Mouse (Mus musculus): ENCODE results near the gene Hyal1.
"Not testable (repeated sequence)": the region's sequence is repeated elsewhere in the genome, so short reads cannot be mapped to it uniquely, and the experiment has no call there.

The Hyal1 gene

GRCm38 (mm10) chr9:107551117-107551889, 25.4 kb upstream of the Hyal1 start, which contains the start of gene Rassf1:
Rassf1 (plus strand) TSS chr9:107551555.
- DNase-seq = no peak

- no peak for DNase-seq
These were observed 24.8 kb upstream of the Hyal1 start for GRCm38 (mm10) chr9:107551890-107552355.

DNA sequence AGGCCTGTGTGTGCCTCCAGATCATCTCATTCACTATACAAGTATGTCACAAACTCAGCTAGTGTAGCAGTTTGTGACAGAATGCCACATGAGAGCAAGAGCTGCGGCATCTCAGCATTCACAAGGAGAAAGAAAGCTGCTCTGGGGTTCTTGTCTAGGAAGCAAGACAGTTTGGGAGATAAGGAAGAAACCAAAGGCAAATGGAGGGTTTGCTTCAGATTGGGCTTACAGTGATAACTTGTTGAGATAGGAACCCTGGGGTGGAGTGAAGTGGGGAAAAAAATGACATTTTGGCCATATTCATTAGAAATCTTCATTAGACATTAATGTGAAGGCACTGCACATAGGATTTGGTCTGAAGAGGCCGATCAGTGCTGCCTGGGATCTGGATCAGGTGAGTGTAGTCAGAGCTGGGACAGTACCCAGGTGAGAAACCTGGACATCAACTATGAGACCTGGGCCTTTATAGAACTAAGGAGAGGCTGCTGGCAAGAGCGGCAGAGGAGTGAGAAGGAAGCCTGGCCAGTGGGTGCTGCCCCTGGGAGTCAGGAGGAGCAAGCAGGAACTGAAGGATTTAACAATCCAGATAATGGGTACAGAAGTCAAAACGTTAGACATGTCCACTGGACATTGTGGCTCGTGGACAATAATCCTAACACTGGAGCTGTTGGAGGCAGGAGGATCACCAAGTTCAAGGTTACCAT, 23.9 kb upstream of the Hyal1 start:
- no peak for DNase-seq

GRCm38 (mm10) chr9:107553541-107554318, 23.0 kb upstream of the Hyal1 start:
- DNase-seq = no peak

DNA sequence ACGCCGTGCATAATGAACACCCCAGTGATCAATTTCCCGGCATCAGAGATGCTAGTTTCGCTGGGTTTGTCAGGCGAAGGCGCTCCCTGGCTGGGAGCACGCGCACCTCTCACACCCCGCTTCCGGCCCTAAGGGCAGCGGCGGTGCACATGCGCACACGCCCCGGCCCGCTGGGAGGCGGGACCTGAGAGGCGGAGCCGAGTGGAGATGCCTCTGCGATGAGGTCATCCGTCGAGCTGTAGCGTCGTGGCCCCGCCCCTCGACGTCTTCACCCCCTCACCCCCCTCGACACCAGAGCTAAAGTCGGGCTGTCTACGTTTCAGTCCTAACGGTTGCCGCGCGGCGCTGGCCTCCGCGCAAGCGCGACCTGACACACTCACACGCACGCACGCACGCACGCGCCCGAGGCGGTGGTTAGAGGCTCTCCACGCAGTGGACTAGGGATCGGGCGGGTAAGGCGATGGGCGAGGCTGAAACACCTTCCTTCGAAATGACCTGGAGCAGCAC, 22.4 kb upstream of the Hyal1 start:
- peak; percentile 92 for DNase-seq

DNA sequence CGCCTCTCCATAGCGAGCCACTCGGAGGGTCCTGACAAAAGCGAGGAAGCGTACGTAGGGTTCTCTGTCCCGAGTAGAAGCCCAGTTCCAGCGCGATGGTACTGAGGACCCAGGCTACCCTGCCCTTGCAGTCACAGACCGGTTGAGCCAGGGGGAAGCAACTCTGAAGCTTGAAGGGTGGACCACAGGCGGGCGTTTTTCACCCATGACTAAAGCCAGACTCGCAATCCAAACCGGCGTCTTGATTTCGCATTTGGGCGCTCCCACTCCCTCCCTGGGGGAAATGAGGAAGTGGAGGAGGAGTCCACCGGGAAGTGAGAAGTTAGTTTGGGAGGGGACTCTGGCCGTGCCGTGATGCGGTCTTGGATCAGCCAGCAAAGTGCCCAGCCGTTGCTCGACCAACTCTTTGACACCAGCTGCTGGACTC, 21.7 kb upstream of the Hyal1 start:
- DNase-seq = no peak

GRCm38 (mm10) chr9:107555701-107556100, 21.0 kb upstream of the Hyal1 start:
- no peak for DNase-seq

GRCm38 (mm10) chr9:107556346-107556745, 20.4 kb upstream of the Hyal1 start:
- DNase-seq = no peak

DNA sequence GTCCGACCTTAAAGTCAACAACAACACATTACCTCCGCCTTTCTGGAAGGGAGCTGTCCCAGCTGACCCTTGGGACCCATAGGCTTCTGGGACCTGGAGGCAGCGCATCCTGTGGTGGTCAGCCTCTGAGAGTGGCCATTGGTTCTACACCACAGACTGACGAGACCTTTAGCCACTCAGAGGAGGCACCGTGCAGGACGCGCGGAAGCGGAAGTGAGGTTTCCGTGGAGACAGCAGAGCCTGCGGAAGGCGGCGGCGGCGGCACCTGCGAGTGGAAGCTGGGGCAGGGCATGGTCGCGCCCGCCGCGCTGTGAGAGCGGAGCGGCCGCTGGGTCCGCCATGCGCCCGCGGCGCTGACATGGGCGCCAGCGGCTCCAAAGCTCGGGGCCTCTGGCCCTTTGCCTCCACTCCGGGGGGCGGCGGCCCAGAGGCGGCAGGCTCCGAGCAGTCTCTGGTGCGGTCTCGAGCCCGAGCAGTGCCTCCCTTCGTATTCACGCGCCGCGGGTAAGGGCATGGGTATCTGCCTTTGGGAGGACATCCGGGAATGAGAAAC, 13.6 kb upstream of the Hyal1 start, which contains the start of gene Tusc2:
TSS of gene Tusc2 (plus strand) at position 227 of the 553 bp plus-strand sequence.
- peak; percentile 87 for DNase-seq

- DNase-seq = not testable (repeated sequence)
These were observed 11.2 kb upstream of the Hyal1 start for GRCm38 (mm10) chr9:107565556-107565955.

DNA sequence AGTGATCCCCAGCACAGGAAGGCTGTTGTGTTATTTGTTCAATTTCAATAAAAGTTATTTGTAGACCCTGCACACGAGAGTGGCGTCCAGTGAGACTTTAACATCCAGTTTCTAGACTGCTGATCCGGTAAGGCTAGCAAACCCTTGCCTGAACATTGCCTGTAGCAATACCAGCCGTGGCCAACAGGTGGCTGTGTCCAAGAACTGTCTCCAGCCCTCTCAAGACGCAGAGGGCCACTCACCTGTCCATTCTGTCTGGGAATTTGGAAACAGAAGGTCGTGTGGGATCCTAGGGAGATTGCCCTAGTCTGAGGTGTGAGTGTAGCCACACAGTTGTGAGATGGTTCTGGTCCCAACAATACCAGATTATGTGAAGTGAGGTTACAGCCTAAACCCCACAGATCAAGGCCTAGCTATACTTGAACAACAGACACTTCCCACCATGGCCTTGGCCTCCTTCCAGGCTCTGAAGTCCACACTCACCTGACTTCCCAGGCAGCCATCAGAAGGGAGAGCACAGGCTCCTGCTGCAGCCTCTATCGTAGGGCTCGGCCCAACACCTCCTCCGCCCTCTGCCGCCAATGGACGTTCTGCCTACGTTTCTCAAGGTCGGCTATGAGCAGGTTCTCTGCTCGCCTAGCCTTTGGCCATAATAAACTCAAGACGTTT, 10.6 kb upstream of the Hyal1 start:
- DNase-seq = peak; percentile 83

GRCm38 (mm10) chr9:107566855-107567254, 9.9 kb upstream of the Hyal1 start:
- DNase-seq = no peak

DNA sequence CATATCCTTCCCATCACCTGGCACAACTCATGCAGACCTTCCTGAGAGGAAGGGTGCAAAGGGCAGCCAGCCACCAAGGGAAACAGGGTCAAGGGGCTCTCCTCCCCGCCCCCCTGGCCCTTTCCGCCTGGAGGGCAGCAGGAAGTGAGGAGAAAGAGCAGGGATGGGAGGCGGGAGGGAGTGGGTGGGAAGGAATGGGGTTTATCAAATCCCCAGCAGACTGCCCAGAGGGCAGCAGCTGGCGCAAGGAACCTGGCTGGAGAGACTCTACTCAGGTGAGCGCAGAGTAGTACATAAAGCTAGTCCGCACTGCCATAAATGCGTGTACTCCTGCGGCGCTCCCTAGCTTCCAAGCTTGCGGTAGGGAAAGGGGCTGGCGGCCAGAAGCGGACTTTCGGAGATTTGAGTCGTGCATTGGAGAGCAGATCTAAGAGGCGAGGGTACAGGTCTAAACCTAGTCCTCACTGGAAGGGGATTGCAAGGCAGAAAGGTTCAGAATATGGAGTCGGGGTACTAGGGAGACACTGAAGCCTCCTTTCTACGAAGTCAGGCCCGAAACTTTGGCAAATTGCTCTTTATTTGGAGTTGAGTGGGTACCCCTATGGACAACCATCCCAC, 8.9 kb upstream of the Hyal1 start, which contains the start of gene Hyal2:
TSS of gene Hyal2 (plus strand) at position 244 of the 618 bp plus-strand sequence.
- DNase-seq = no peak

DNA sequence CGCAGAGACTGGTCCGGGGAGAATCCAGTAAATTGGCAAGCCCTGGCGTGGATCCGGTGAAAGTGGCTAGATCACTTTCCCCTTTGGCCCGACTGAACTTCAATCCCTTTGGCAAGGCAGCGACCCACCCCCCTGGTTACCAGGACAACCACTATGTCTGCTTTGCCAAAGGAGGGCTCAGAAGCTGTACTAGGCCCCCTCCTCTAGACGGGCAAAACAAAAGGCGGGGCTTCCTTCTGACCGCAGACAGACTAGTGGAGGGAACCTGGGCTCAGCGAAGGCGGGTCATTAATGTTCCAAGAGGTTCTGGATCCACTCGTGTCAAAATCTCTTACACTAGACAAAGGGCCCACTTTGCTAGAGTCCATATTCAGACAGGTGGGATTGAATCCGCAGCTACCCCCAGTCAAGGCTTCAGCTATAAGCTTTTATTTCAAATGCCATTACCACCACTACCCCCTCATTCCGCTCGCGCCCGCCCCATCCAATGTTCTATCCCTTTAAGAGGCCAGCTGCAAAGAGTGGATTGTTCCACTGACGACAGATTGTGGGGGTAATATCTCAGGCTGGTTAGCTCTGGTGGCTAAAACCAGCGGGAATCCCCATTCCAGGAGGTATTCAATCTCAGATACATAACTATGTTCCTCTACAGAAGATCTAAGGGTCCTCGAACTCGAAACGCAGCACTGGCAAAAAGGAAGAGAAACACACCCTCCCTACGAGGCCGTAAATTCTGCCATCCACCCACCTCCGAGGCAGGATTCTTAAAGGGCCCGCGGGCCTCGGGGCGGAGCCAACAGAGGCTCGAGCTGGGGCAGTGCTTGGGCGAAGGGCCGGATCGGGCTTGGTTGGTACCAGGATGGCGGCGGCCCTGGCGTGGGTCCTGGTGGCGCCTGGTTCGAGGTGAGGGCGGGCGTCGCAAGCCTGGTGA, 8.1 kb upstream of the Hyal1 start:
- DNase-seq = peak; percentile 78

DNA sequence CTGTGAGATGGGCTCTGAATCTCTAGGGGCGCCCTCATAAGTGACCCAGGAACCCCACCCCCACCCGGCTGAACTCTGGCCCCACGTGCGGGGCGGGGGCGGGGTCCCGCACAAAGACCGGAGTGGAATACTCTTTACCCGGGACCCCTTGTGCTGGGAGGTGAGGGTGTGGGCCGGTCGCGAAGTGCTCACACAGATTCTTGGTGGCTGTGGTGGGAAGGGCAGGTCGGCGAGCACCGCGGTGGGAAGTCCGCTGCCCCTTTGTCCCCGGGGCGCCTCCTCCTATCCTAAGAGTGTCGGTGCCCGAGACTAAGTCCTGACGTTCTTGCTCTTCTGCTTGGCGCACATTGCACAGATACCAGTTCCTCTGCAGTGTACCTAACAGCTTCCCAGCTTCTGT, 7.5 kb upstream of the Hyal1 start:
- DNase-seq = no peak

DNA sequence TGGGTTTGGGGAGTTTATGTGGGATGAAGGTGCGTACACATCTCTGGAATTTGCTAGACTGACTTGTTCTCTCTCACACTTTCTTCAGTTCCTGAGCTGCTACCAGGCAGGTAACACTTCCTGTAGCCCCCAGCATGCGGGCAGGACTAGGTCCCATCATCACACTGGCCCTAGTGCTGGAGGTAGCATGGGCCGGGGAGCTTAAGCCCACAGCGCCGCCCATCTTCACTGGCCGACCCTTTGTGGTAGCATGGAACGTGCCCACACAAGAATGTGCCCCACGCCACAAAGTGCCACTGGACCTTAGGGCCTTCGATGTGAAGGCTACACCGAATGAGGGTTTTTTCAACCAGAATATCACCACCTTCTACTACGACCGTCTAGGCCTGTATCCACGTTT, 6.7 kb upstream of the Hyal1 start:
- no peak for DNase-seq

DNA sequence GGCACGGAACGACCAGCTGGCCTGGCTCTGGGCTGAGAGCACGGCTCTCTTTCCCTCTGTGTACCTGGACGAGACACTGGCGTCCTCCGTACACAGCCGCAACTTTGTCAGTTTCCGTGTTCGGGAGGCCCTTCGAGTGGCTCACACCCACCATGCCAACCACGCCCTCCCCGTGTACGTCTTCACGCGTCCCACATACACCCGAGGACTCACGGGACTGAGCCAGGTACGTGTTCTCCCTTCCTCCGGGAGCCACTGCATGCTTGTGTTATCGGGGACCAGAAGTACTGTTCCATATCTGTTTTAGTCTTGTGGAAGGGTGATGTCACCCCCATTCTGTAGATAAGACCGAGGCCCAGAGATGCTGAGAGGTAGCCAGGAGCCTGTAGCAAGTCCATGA, 5.9 kb upstream of the Hyal1 start:
- DNase-seq = no peak

GRCm38 (mm10) chr9:107571534-107572326, 5.0 kb upstream of the Hyal1 start:
- no peak for DNase-seq

GRCm38 (mm10) chr9:107572327-107572662, 4.4 kb upstream of the Hyal1 start:
- no peak for DNase-seq

DNA sequence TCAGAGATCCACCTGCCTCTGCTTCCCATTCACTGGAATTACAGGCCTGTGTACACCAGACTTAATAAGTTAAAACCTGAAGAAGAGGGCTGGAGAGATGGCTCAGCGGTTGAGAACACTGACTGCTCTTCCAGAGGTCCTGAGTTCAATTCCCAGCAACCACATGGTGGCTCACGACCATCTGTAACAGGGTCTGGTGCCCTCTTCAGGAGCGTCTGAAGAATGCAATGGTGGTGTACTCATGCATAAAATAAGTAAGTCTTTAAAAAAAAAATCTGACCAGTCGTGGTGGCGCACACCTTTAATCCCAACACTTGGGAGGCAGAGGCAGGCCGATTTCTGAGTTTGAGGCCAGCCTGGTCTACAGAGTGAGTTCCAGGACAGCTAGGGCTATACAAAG, 3.0 kb upstream of the Hyal1 start:
- not testable (repeated sequence) for DNase-seq
